Mouse (Mus musculus) heart, embryonic 16.5 days (tissue): ENCODE data around the gene Dzip1l. TPM values are rescaled to one million over a fixed set of nuclear protein-coding genes. Genes with fewer than 3 reads are reported as not detected.

Experiments used
- ATAC-seq: fragments of 200-750 bp; cut with Nextera tagmentation; replicated peaks from 2 replicates; pipeline ENCODE4 v1.8.0; 2017; ENCODE audit warnings: moderate number of reproducible peaks; ENCODE audit not compliant: insufficient read depth, low FRiP score; ENCODE audit errors: extremely low read depth
- H3K27ac ChIP-seq: fragments of 300-500 bp; sonication (generic); 2 replicates; pipeline ENCODE4 v1.5.1; 2014; ENCODE audit warnings: mild to moderate bottlenecking, low read length, control low read depth, moderate library complexity
- H3K27me3 ChIP-seq: fragments of 300-500 bp; sonication (generic); 2 replicates; pipeline ENCODE4 v1.6.1; 2014; ENCODE audit warnings: low read length, mixed read lengths; ENCODE audit not compliant: control insufficient read depth, insufficient read depth
- H3K36me3 ChIP-seq: fragments of 300-500 bp; sonication (generic); 2 replicates; pipeline ENCODE4 v1.6.1; 2014; ENCODE audit not compliant: control insufficient read depth, insufficient read depth
- H3K4me1 ChIP-seq: fragments of 300-500 bp; sonication (generic); 2 replicates; pipeline ENCODE4 v1.6.1; 2014; ENCODE audit warnings: low read length, mixed read lengths; ENCODE audit not compliant: control insufficient read depth, insufficient read depth
- H3K4me2 ChIP-seq: fragments of 300-500 bp; sonication (generic); 2 replicates; pipeline ENCODE4 v1.6.1; 2014; ENCODE audit warnings: low read depth, mild to moderate bottlenecking, control low read depth, low read length
- H3K4me3 ChIP-seq: fragments of 300-500 bp; sonication (generic); 2 replicates; pipeline ENCODE4 v1.5.1; 2014; ENCODE audit warnings: mild to moderate bottlenecking, control low read depth, low read length
- H3K9ac ChIP-seq: fragments of 300-500 bp; sonication (generic); 2 replicates; pipeline ENCODE4 v1.6.1; 2014; ENCODE audit warnings: low read length, control low read depth
- H3K9me3 ChIP-seq: fragments of 300-500 bp; sonication (generic); replicated peaks from 2 replicates; pipeline ENCODE4 v1.6.1; 2016; ENCODE audit warnings: low read length; ENCODE audit not compliant: control insufficient read depth
- WGBS: fragments of 180-500 bp; shearing (Covaris S2); extraction: QIAGEN DNeasy Blood & Tissue Kit; methylation state at CpG from one replicate; pipeline ENCODE4 v1.1.7; 2014; 5-methylcytosine and 5-hydroxymethylcytosine counted together
- polyA plus RNA-seq: library from polyadenylated mRNA; unstranded; fragments of >200 nt; fragmentation: Nextera tagmentation; extraction: Ambion mirVana; gene quantifications from 2 replicates; pipeline ENCODE4 v1.2.1, GENCODE M21; 2015

Gene Dzip1l
- polyA plus RNA-seq, 1 experiment from 2014 or later: 13.5 TPM

DNA sequence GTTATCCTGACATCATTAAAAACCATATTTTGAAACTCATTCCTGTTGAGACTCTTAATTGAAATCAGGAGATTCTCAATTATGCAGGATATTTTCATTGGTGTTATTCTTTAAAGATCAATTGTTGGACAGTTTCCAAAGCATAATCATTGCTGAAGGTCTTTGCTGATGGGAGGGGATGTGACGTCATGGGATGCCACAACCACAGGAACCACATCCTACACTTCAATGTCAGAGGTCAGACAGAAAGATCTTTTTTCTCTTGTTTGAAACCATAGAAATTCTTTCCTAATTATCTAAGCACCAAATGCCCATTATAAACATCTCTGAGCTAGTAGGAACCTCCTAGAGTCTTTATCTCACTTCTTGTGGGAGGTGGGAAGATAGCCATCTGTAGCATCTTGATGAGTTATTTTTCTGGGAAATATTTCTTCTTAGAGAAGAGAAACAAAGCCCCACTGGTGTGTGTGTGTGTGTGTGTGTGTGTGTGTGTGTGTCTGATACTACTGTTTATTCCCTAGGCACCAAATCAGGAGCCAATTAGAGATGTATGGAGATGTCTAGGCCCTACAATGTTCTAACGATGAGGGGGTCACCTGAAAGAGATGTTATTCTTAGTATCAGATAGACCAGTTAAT is 70.6 kb downstream of the Dzip1l start:
- H3K9ac ChIP-seq: no peak overlapping the region
- H3K4me1 ChIP-seq: no peaks in the 10 kb centered on the region
- ATAC-seq: no peak
- no peaks in the 10 kb centered on the region for H3K27me3 ChIP-seq
- WGBS: 64% methylated on average over 2 of the region's 2 CpGs
- no peak overlapping the region for H3K4me3 ChIP-seq
- H3K27ac ChIP-seq: no peak overlapping the region
- no peak overlapping the region for H3K4me2 ChIP-seq
- no peaks in the 10 kb centered on the region for H3K36me3 ChIP-seq
- no peaks in the 10 kb centered on the region for H3K9me3 ChIP-seq

DNA sequence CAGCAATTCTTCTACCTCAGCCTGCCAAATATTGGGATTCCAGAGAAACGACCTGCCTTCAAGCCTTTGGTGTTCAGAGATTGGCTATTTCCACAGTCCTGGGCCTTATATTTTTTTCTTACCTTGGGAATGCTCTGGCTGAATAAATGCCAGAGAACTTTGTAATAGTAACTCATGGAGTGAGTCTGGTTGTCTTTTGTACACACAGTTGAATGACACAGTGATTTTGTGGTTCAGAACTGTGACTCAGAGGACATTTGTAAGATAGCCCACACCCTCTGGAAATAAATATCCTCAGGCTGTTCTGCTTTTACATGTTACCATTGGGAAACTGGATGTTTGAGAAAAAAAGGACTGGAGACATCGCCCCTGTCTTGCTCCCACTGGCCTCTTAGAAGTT is 71.9 kb downstream of the Dzip1l start:
- Histone ChIP-seq H3K4me1 (no peaks in the 10 kb centered on the region), H3K27ac (no peak overlapping the region), H3K9ac (no peak overlapping the region), H3K9me3 (no peaks in the 10 kb centered on the region), H3K27me3 (no peaks in the 10 kb centered on the region), H3K4me3 (no peak overlapping the region), H3K36me3 (no peaks in the 10 kb centered on the region), H3K4me2 (no peak overlapping the region)
- 77% methylated on average over 2 of the region's 2 CpGs for WGBS
- no peak for ATAC-seq

- ATAC-seq: no peak
- Histone ChIP-seq H3K9me3 (no peaks in the 10 kb centered on the region), H3K27me3 (no peaks in the 10 kb centered on the region), H3K36me3 (no peaks in the 10 kb centered on the region), H3K4me1 (no peaks in the 10 kb centered on the region), H3K4me2 (no peak overlapping the region), H3K27ac (no peak overlapping the region), H3K9ac (no peak overlapping the region), H3K4me3 (no peak overlapping the region)
- WGBS: 64% methylated on average over 6 of the region's 6 CpGs
Measured at GRCm38 (mm10) chr9:99702215-99702614, 72.9 kb downstream of the Dzip1l start.

DNA sequence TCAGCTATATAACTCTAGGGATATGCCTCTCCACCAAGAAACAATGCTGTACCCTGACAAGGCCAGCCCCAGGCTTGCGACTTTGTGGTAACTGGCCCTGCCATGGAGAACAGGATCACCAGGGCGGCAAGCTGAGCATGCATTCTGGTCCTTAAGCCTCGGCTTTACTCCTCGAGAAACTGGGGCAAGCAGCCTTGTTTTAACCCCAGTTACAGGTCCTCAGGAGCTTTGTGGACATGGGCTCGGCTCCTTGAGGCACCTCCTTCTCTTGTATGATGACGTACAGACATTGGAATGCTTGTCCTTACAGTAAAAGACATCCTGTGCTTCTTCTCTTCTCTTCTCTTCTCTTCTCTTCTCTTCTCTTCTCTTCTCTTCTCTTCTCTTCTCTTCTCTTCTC is 74.4 kb downstream of the Dzip1l start:
- Histone ChIP-seq H3K27me3 (no peaks in the 10 kb centered on the region), H3K4me1 (no peaks in the 10 kb centered on the region), H3K9ac (no peak overlapping the region), H3K27ac (no peak overlapping the region), H3K4me2 (no peak overlapping the region), H3K4me3 (no peak overlapping the region), H3K36me3 (no peaks in the 10 kb centered on the region), H3K9me3 (no peaks in the 10 kb centered on the region)
- no peak for ATAC-seq
- 74% methylated on average over 6 of the region's 6 CpGs for WGBS

DNA sequence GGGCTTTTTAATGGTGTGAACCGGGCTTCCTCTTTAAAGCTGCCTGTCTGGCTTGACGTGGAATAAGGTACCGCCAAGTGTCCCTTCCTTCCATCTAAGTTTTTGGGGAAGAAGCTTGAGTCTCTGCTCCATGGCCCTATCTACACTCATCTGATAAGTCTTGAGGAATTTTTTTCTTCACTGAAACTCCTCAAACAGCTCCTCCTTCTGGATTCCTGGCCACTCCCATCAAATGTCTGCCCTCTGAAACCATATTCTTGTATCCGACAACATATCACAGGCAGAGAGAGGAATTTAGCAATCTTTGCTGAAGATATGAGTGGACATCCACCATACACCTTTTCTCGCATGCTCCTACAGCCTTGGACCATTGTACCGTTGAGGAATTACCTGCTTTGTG is 77.0 kb downstream of the Dzip1l start:
- Histone ChIP-seq H3K9me3 (no peaks in the 10 kb centered on the region), H3K4me1 (no peaks in the 10 kb centered on the region), H3K27me3 (no peaks in the 10 kb centered on the region), H3K4me2 (no peak overlapping the region), H3K4me3 (no peak overlapping the region), H3K9ac (no peak overlapping the region), H3K36me3 (no peaks in the 10 kb centered on the region), H3K27ac (no peak overlapping the region)
- WGBS: 85% methylated on average over 6 of the region's 6 CpGs
- no peak for ATAC-seq

GRCm38 (mm10) chr9:99707425-99708126 is 78.3 kb downstream of the Dzip1l start:
- H3K27ac ChIP-seq: no peak overlapping the region
- no peak overlapping the region for H3K4me2 ChIP-seq
- no peak overlapping the region for H3K4me3 ChIP-seq
- WGBS: 64% methylated on average over 11 of the region's 11 CpGs
- no peaks in the 10 kb centered on the region for H3K4me1 ChIP-seq
- no peaks in the 10 kb centered on the region for H3K36me3 ChIP-seq
- no peak for ATAC-seq
- no peaks in the 10 kb centered on the region for H3K27me3 ChIP-seq
- H3K9me3 ChIP-seq: no peaks in the 10 kb centered on the region
- no peak overlapping the region for H3K9ac ChIP-seq

DNA sequence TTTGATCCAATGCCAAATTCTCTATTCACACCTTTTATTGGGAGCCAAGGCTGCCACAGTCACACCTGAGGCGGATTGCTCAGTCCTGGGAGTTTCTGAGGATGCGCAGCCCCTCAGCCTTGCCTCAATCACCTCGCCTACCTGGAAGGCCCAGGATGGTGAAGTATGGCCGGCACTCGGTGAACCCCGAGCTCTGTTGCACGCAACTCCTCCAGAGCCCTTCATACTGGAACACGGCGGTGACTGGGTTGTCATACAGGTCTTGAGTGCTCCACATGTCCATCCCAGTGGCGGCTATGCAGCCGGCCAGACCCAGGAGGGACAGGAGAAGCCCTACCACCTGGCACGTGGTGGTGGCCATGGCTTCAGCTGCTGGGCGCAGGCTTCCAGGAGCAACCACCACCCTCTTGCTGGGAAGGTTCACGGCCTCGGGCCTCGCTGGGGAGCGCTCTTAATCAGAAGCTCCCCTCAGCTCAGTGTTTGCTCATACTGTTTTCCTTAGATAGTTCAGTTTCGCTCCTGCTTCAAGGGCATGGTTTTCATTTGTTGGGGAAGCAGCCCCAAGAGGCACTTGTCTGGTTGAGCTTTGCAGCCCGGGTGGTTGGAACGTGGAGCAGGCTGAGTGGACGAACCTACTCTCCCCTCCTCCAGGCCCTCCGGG is 80.4 kb downstream of the Dzip1l start:
- Histone ChIP-seq H3K9ac (no peak overlapping the region), H3K4me2 (no peak overlapping the region), H3K36me3 (no peaks in the 10 kb centered on the region), H3K27ac (no peak overlapping the region), H3K4me1 (no peaks in the 10 kb centered on the region), H3K4me3 (no peak overlapping the region), H3K27me3 (no peaks in the 10 kb centered on the region), H3K9me3 (no peaks in the 10 kb centered on the region)
- ATAC-seq: no peak
- 79% methylated on average over 22 of the region's 22 CpGs for WGBS

DNA sequence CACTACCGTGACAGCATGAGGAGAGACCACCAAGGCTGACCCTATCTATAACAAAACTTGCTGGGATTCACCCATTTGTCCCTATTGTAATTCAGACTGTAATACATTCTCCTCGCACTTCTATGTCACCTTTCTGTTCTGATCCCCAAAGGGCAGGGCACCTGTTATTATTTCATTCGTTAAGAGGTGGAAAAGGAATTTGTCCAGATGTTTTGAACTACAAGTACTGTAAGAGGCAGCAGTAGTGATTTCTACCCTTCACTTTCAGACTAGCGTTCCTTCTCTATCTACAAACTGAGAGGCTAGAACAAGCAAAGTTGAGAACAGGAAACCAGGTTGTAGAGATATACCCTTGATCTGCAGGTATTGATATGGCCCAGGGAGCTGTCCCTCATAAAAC is 81.0 kb downstream of the Dzip1l start:
- H3K36me3 ChIP-seq: no peaks in the 10 kb centered on the region
- ATAC-seq: no peak
- H3K27ac ChIP-seq: no peak overlapping the region
- H3K4me1 ChIP-seq: no peaks in the 10 kb centered on the region
- no peaks in the 10 kb centered on the region for H3K9me3 ChIP-seq
- H3K27me3 ChIP-seq: no peaks in the 10 kb centered on the region
- H3K4me3 ChIP-seq: no peak overlapping the region
- H3K9ac ChIP-seq: no peak overlapping the region
- WGBS: 73% methylated on average over 4 of the region's 4 CpGs
- no peak overlapping the region for H3K4me2 ChIP-seq

- H3K27ac ChIP-seq: no peak within 1 kb of the TSS
- H3K27me3 ChIP-seq: no peaks in the 10 kb centered on the region
- H3K4me1 ChIP-seq: no peaks in the 10 kb centered on the region
- ATAC-seq: no peak
- H3K4me2 ChIP-seq: no peak within 1 kb of the TSS
- WGBS: 86% methylated on average over 14 of the region's 14 CpGs
- H3K4me3 ChIP-seq: no peak within 1 kb of the TSS
- H3K9ac ChIP-seq: no peak within 1 kb of the TSS
- no peaks in the 10 kb centered on the region for H3K9me3 ChIP-seq
- H3K36me3 ChIP-seq: no peaks in the 10 kb centered on the region
Measured at GRCm38 (mm10) chr9:99717134-99717533, 87.8 kb downstream of the Dzip1l start, which contains the start of gene Cldn18. Cldn18 (minus strand) TSS chr9:99717267.
